Mouse (Mus musculus): ENCODE measurements around the gene Eif1ad. TPM values are rescaled to one million over a fixed set of nuclear protein-coding genes. Genes with fewer than 3 reads are reported as not detected.
A peak's percentile ranks its signal among the peaks of the same experiment; 100 is the strongest.

Gene Eif1ad
- polyA plus RNA-seq, 1 experiment from 2014 or later, result 54.9 TPM

GRCm38 (mm10) chr19:5407133-5407532 lies 40.6 kb downstream of the Eif1ad start:
- no peaks in the 10 kb centered on the region for H3K9me3 ChIP-seq
- peak overlapping the region; percentile 85 for H3K27ac ChIP-seq
- H3K4me2 ChIP-seq (replicated peaks), result peak overlapping the region; percentile 68
- H3K9ac ChIP-seq, result peak overlapping the region; percentile 67
- peak overlapping the region; percentile 54 for H3K4me3 ChIP-seq
- 19% methylated on average over 7 of the region's 7 CpGs for WGBS
- H3K27me3 ChIP-seq, result no peaks in the 10 kb centered on the region
- peak; percentile 55; the same call in 1 of the 2 replicates for ATAC-seq (ENCODE audit: low FRiP score, low read depth)
- peaks cover 4% of the 10 kb centered on the region; the same call in 1 of the 2 replicates for H3K36me3 ChIP-seq
- peaks cover 26% of the 10 kb centered on the region for H3K4me1 ChIP-seq

DNA sequence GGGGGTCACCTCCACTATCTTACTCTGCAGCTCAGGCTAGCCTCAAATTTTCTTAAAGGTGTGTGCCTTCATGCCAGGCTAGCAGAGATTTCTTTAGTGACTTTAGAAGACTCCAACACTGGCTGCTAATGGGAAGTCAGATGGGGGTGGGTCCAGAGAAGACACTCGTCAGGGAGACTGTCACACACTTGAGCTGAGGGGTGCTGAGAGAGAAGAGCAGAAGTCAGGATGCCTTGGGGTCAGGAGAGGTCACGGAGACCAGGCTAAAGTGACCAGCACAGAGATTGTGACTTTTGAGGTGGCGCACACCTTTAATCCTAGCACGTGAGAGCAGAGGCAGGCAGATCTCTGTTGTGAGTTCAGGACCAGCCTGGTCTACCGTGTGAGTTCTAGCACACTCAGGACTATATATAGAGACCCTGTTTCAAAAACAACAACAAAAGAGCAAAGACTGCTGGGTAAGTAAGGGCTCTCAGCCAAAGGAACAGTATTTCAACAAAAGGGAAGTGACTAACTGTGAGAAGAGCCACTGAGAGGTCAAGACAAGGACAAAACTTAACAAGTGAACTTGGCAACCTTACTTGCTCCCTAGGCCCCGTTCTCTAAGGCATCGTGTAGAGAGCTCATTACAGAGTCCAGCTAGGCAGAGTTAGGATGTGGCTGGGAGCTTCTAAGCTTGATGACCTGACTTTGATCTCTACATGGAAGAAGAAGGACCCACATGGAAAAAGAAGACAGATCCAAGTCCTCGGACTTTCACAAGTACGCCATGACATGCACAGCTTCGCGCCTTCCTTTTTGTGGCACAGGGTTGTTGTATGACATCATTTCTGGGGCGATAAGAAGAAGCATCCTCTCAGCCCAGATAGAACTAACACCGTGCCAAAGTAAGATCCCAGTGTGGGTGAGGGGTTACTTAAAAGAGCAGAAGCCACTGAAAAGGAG lies 41.8 kb downstream of the Eif1ad start:
- ATAC-seq (ENCODE audit: low FRiP score, low read depth), result no peak
- Histone ChIP-seq H3K9me3 (no peaks in the 10 kb centered on the region), H3K4me1 (peaks cover 26% of the 10 kb centered on the region), H3K27me3 (no peaks in the 10 kb centered on the region), H3K9ac (peak overlapping the region; percentile 67; the same call in 1 of the 2 replicates), H3K4me3 (peak overlapping the region; percentile 54), H3K27ac (no peak overlapping the region), H3K4me2 (replicated peaks) (peak overlapping the region; percentile 68), H3K36me3 (peaks cover 4% of the 10 kb centered on the region; the same call in 1 of the 2 replicates)
- 92% methylated on average over 13 of the region's 13 CpGs for WGBS

- no peak overlapping the region for H3K4me3 ChIP-seq
- no peak overlapping the region for H3K9ac ChIP-seq
- H3K27ac ChIP-seq, result no peak overlapping the region
- peaks cover 4% of the 10 kb centered on the region; the same call in 1 of the 2 replicates for H3K36me3 ChIP-seq
- no peaks in the 10 kb centered on the region for H3K9me3 ChIP-seq
- no peak for ATAC-seq (ENCODE audit: low FRiP score, low read depth)
- WGBS, result 40% methylated on average over 5 of the region's 5 CpGs
- H3K4me1 ChIP-seq, result peaks cover 26% of the 10 kb centered on the region
- H3K4me2 ChIP-seq (replicated peaks), result no peak overlapping the region
- no peaks in the 10 kb centered on the region for H3K27me3 ChIP-seq
These were observed 42.5 kb downstream of the Eif1ad start for GRCm38 (mm10) chr19:5409068-5409467.

GRCm38 (mm10) chr19:5410641-5411040 lies 44.1 kb downstream of the Eif1ad start:
- H3K4me2 ChIP-seq (replicated peaks), result no peak overlapping the region
- H3K36me3 ChIP-seq, result peaks cover 4% of the 10 kb centered on the region; the same call in 1 of the 2 replicates
- no peaks in the 10 kb centered on the region for H3K27me3 ChIP-seq
- H3K4me1 ChIP-seq, result peaks cover 26% of the 10 kb centered on the region
- no peak overlapping the region for H3K9ac ChIP-seq
- no peak for ATAC-seq (ENCODE audit: low FRiP score, low read depth)
- H3K9me3 ChIP-seq, result no peaks in the 10 kb centered on the region
- no peak overlapping the region for H3K27ac ChIP-seq
- WGBS, result 83% methylated on average over 5 of the region's 5 CpGs
- H3K4me3 ChIP-seq, result no peak overlapping the region

GRCm38 (mm10) chr19:5411961-5412360 lies 45.4 kb downstream of the Eif1ad start:
- WGBS, result 56% methylated on average over 5 of the region's 5 CpGs
- Histone ChIP-seq H3K36me3 (peaks cover 4% of the 10 kb centered on the region), H3K4me1 (peaks cover 22% of the 10 kb centered on the region), H3K4me2 (replicated peaks) (no peak overlapping the region), H3K27ac (no peak overlapping the region), H3K27me3 (no peaks in the 10 kb centered on the region), H3K4me3 (no peak overlapping the region), H3K9ac (0 out of 2 replicates have a peak overlapping the region, but pooled peaks have one; percentile 14), H3K9me3 (no peaks in the 10 kb centered on the region)
- ATAC-seq (ENCODE audit: low FRiP score, low read depth), result no peak

- no peak overlapping the region for H3K4me2 ChIP-seq (replicated peaks)
- no peak for ATAC-seq (ENCODE audit: low FRiP score, low read depth)
- no peak overlapping the region for H3K9ac ChIP-seq
These were observed 47.3 kb downstream of the Eif1ad start for GRCm38 (mm10) chr19:5413840-5414239.

GRCm38 (mm10) chr19:5414534-5414957 lies 48.0 kb downstream of the Eif1ad start:
- Histone ChIP-seq H3K27me3 (no peaks in the 10 kb centered on the region), H3K9me3 (no peaks in the 10 kb centered on the region), H3K4me1 (peaks cover 4% of the 10 kb centered on the region; the same call in 1 of the 2 replicates), H3K36me3 (peaks cover 5% of the 10 kb centered on the region; the same call in 1 of the 2 replicates), H3K4me2 (replicated peaks) (no peak overlapping the region), H3K27ac (no peak overlapping the region), H3K4me3 (no peak overlapping the region), H3K9ac (no peak overlapping the region)
- 80% methylated on average over 2 of the region's 2 CpGs for WGBS
- no peak for ATAC-seq (ENCODE audit: low FRiP score, low read depth)

More at GRCm38 (mm10) chr19:5413840-5414239, 47.3 kb downstream of the Eif1ad start:
- peaks cover 8% of the 10 kb centered on the region for H3K4me1 ChIP-seq
- no peak overlapping the region for H3K27ac ChIP-seq
- peaks cover 5% of the 10 kb centered on the region for H3K36me3 ChIP-seq
- no peaks in the 10 kb centered on the region for H3K9me3 ChIP-seq
- no peaks in the 10 kb centered on the region for H3K27me3 ChIP-seq
- WGBS, result 81% methylated on average over 4 of the region's 4 CpGs
- H3K4me3 ChIP-seq, result no peak overlapping the region

DNA sequence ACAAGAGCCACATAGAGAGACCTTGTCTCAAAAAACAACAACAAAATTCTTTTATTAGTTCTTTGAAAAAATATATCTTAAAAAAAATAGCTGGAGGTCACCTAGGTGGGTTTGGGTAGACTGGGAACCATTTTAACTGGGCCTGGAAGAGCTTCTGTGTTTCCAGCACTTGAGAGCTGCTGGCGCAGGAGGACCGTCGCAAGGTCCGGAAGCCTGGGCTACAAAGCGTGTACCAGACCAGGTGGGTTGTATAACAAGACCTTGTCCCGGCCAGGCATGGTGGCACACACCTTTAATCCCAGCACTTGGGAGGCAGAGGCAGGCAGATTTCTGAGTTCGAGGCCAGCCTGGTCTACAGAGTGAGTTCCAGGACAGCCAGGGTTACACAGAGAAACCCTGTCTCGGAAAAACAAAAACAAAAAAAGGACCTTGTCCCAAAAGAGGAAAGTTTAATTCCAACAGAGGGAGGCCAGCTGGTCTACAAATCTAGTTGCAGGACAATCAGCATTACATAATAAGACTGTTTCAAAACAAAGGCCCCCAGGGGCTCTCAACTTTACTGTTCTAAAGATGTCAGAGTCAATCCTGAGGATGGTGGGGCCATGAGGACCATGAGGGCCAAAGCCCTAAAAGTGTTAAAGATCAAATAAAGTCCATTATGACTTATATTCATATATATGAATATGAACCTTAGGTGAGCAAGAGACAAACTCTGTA lies 52.4 kb downstream of the Eif1ad start:
- H3K27me3 ChIP-seq, result no peaks in the 10 kb centered on the region
- ATAC-seq (ENCODE audit: low FRiP score, low read depth), result no peak
- H3K9me3 ChIP-seq, result no peaks in the 10 kb centered on the region
- H3K9ac ChIP-seq, result no peak overlapping the region
- H3K4me2 ChIP-seq (replicated peaks), result no peak overlapping the region
- H3K36me3 ChIP-seq, result peaks cover 43% of the 10 kb centered on the region
- H3K4me1 ChIP-seq, result peaks cover 17% of the 10 kb centered on the region
- 95% methylated on average over 8 of the region's 8 CpGs for WGBS
- no peak overlapping the region for H3K4me3 ChIP-seq
- no peak overlapping the region for H3K27ac ChIP-seq

DNA sequence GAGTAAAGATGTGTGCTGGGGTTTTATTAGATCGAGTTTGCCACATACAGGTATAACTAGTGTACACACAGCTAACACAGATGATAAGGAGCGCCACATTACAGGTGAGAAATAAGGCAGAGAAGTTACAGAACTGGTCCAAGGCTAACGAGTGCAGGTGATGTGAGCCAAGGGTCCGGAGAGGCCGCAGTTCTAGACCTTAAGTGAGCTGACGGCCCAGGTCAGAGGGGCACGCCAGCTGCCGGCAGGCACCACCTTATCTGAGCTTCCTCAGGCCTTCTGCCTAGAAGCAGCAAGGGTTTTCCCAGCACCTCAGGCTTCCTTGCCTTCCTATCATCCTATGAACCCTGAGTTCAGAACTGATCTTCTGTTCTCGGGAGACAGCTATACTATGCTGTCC lies 53.1 kb downstream of the Eif1ad start:
- Histone ChIP-seq H3K4me3 (no peak overlapping the region), H3K9me3 (no peaks in the 10 kb centered on the region), H3K27ac (no peak overlapping the region), H3K4me1 (peaks cover 17% of the 10 kb centered on the region), H3K9ac (no peak overlapping the region), H3K27me3 (no peaks in the 10 kb centered on the region), H3K4me2 (replicated peaks) (no peak overlapping the region), H3K36me3 (peaks cover 43% of the 10 kb centered on the region)
- no peak for ATAC-seq (ENCODE audit: low FRiP score, low read depth)
- whole genome bisulfite sequencing, result 89% methylated on average over 9 of the region's 9 CpGs

DNA sequence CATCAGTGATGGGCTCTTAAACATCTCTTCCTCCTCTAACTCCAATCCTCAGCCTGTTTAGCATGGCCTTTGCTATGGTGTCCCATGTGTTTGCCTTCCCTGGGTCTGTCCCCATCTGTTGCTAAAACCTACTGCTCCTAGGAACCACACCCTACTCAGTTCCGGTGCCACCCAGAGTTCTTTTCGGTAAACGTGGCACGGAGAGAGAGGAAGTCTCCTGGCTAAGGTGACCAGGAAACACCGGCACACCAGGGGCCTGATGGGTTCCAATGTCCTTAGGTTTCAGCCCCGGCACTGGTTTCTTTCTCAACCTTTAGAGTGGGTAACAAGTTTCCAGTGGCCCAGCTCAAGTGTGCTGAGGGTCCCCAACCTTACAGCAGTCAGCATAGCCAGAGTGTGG lies 54.0 kb downstream of the Eif1ad start:
- Histone ChIP-seq H3K4me2 (replicated peaks) (no peak overlapping the region), H3K4me3 (no peak overlapping the region), H3K27me3 (no peaks in the 10 kb centered on the region), H3K36me3 (peaks cover 43% of the 10 kb centered on the region), H3K9ac (no peak overlapping the region), H3K9me3 (no peaks in the 10 kb centered on the region), H3K4me1 (peaks cover 17% of the 10 kb centered on the region), H3K27ac (no peak overlapping the region)
- ATAC-seq (ENCODE audit: low FRiP score, low read depth), result no peak
- WGBS, result 91% methylated on average over 6 of the region's 6 CpGs

Measured in limb, embryonic 13.5 days (tissue).